20 mouse cellular contexts compared by ENCODE assay signal in genomic region chr11:106959121-106959520, GRCm38 (mm10). TPM values are rescaled to one million over a fixed set of nuclear protein-coding genes. Genes with fewer than 3 reads are reported as not detected.
DNase-seq lines count a peak whose midpoint lies in the region; ATAC-seq and TF ChIP-seq lines count a peak whose summit lies in the region.
"Had no signal": no experiment of that assay in that cellular context is flagged by ENCODE, and none has a peak within 500 bp of the region (broad histone marks: within the 10 kb centered on the region; RNA-seq: fewer than 3 reads in every experiment).

No protein-coding gene starts in this region.

- peak overlapping the region; percentile 81 for H3K27ac ChIP-seq in heart, adult 2 months
- H3K27ac ChIP-seq in heart, embryonic 15.5 days, result peak overlapping the region; percentile 76; the same call in 1 of the 2 replicates

- intact Hi-C loops in heart, adult 2 months (cut with DNase I), result loop anchor here (5.0 kb wide), 1 partner anchor 37 kb away; the partner anchor contains the start of gene Smurf2
- intact Hi-C loops in heart, postnatal 14 days (cut with DNase I), result no loop called here

- H3K9me3 ChIP-seq in heart, embryonic 15.5 days (replicated peaks), result no peaks in the 10 kb centered on the region
- peaks cover 9% of the 10 kb centered on the region for H3K9me3 ChIP-seq in megakaryocyte, embryonic 14.5 days
- H3K9me3 ChIP-seq: G1E had no signal

- no peak for TF ChIP-seq CTCF in heart, adult 2 months (IDR thresholded peaks at IDR 0.05)

- TF ChIP-seq POLR2A in heart, adult 2 months (IDR thresholded peaks at IDR 0.05; ENCODE audit: insufficient read depth, low read depth, low read length), result no peak

- no peak overlapping the region for H3K9ac ChIP-seq in heart, adult 2 months (ENCODE audit: low read depth, low read length)
- H3K9ac ChIP-seq in heart, embryonic 15.5 days, result no peak overlapping the region

- DNase-seq in heart, adult 11 months, result peak; percentile 91
- no peak for DNase-seq in heart, adult 9 months (ENCODE audit: low spot score in 2 of 2)
- no peak for DNase-seq in heart, adult 2 months
- DNase-seq in heart, adult 18-20 months, result no peak
- no peak for DNase-seq in heart, postnatal 14 days
- DNase-seq: adrenal gland, adult 2 months; adrenal gland, adult 8-10 months; adrenal gland, postnatal 10 days; adrenal gland, postnatal 14 days; adrenal gland, postnatal 25 days; adrenal gland, postnatal 36 days; B cell, adult 2 months; cerebellum, adult 11 months; cerebellum, adult 11-12 months had no signal

- no peak overlapping the region for H3K4me3 ChIP-seq in heart, adult 2 months
- no peak overlapping the region for H3K4me3 ChIP-seq in heart, embryonic 15.5 days
- H3K4me3 ChIP-seq in megakaryocyte, embryonic 14.5 days (replicated peaks), result peak overlapping the region; percentile 21

- peaks cover 2% of the 10 kb centered on the region; the same call in 1 of the 2 replicates for H3K36me3 ChIP-seq in heart, adult 2 months (ENCODE audit: control insufficient read depth, insufficient read depth, low read length)
- H3K36me3 ChIP-seq in heart, embryonic 15.5 days, result no peaks in the 10 kb centered on the region
- H3K36me3 ChIP-seq in megakaryocyte, embryonic 14.5 days (replicated peaks; ENCODE audit: low read length), result no peaks in the 10 kb centered on the region
- H3K36me3 ChIP-seq: G1E had no signal

- H3K27me3 ChIP-seq in heart, adult 2 months (ENCODE audit: control insufficient read depth, insufficient read depth, low read length), result no peaks in the 10 kb centered on the region
- no peaks in the 10 kb centered on the region for H3K27me3 ChIP-seq in heart, embryonic 15.5 days
- H3K27me3 ChIP-seq in megakaryocyte, embryonic 14.5 days (replicated peaks), result peaks cover 10% of the 10 kb centered on the region
- H3K27me3 ChIP-seq: CH12.LX, Patski had no signal

- no peaks in the 10 kb centered on the region for H3K79me2 ChIP-seq in heart, adult 2 months (replicated peaks; ENCODE audit: control insufficient read depth, insufficient read depth, low read length)

- no peak overlapping the region for H3K4me2 ChIP-seq in heart, embryonic 15.5 days

- ATAC-seq in heart, embryonic 15.5 days (replicated peaks; ENCODE audit: insufficient number of reproducible peaks, insufficient read depth, low FRiP score, low read depth), result no peak
- ATAC-seq in megakaryocyte, adult 5-6 weeks (ENCODE audit: poor library complexity, severe bottlenecking), result no peak
- ATAC-seq: Patski had no signal

- peaks cover 20% of the 10 kb centered on the region for H3K4me1 ChIP-seq in heart, adult 2 months (ENCODE audit: control insufficient read depth, insufficient read depth, low read length)
- H3K4me1 ChIP-seq in heart, embryonic 15.5 days (replicated peaks), result peaks cover 32% of the 10 kb centered on the region
- H3K4me1 ChIP-seq in megakaryocyte, embryonic 14.5 days, result peaks cover 69% of the 10 kb centered on the region

- TF ChIP-seq EP300 in heart, adult 2 months (IDR thresholded peaks at IDR 0.05; ENCODE audit: insufficient read depth, low read depth, low read length), result no peak

- WGBS in heart, adult 2 months, result 93% methylated on average over 5 of the region's 5 CpGs
- 86% methylated on average over 5 of the region's 5 CpGs for WGBS in heart, embryonic 15.5 days

RNA-seq across cellular contexts. Expression of gene Smurf2, which starts 38.6 kb away (rescaled TPM):
- 10 to 100 TPM; 39.9 to 41.0 TPM for total RNA-seq in heart, adult 2 months (2021)
- 9.5 and 14.9 TPM in 2 replicates for polyA plus RNA-seq in heart, adult 2 months (2012; rRNA removed)
- 10 to 100 TPM; 36.1 to 37.0 TPM for total RNA-seq in heart, adult 18-20 months (2021)
- polyA plus RNA-seq in heart, embryonic 15.5 days (2015; fragmentation: Nextera tagmentation; extraction: Ambion mirVana), result 8.9 and 10.7 TPM in 2 replicates
- total RNA-seq in heart, postnatal 14 days (2021), result 10 to 100 TPM; 36.4 to 39.4 TPM
- 1.0 and 2.7 TPM in 2 replicates for polyA plus RNA-seq in megakaryocyte, embryonic 14.5 days (2012; ENCODE audit: insufficient read depth, low replicate concordance)
- 27.0 and 28.6 TPM in 2 replicates for total RNA-seq in megakaryocyte, adult 5-6 weeks (2015)
- 34.1 and 38.5 TPM in 2 replicates for total RNA-seq in megakaryocyte, adult 5-6 weeks (2017)

RNA-seq across cellular contexts. Expression of gene Kpna2, which starts 40.2 kb away (rescaled TPM):
- total RNA-seq in heart, adult 2 months (2021), result 10 to 100 TPM; 61.1 to 62.9 TPM
- 19.5 and 35.7 TPM in 2 replicates for polyA plus RNA-seq in heart, adult 2 months (2012; rRNA removed)
- total RNA-seq in heart, adult 18-20 months (2021), result 10 to 100 TPM; 70.1 to 72.1 TPM
- polyA plus RNA-seq in heart, embryonic 15.5 days (2015; fragmentation: Nextera tagmentation; extraction: Ambion mirVana), result 231 and 256 TPM in 2 replicates
- 100 to 1,000 TPM in 1 of 2 experiments, 10 to 100 TPM in 1; 84.2 to 103 TPM for total RNA-seq in heart, postnatal 14 days (2021)
- polyA plus RNA-seq in megakaryocyte, embryonic 14.5 days (2012; ENCODE audit: insufficient read depth, low replicate concordance), result 20.9 TPM in 1 of 2 replicates, not detected in the other
- 355 and 377 TPM in 2 replicates for total RNA-seq in megakaryocyte, adult 5-6 weeks (2015)
- total RNA-seq in megakaryocyte, adult 5-6 weeks (2017), result 262 and 286 TPM in 2 replicates
